Mouse (Mus musculus) cerebellum, adult (tissue): ENCODE measurements around the gene Arid1b.
A peak's percentile ranks its signal among the peaks of the same experiment; 100 is the strongest.

Experiments used
- ATAC-seq: cut with Nextera tagmentation; 2 replicates; pipeline ENCODE4 v1.9.2; 2017; ENCODE audit warnings: mild to moderate bottlenecking, moderate library complexity, mixed read lengths; ENCODE audit not compliant: insufficient number of reproducible peaks, low FRiP score, low TSS enrichment

Arid1b gene

DNA sequence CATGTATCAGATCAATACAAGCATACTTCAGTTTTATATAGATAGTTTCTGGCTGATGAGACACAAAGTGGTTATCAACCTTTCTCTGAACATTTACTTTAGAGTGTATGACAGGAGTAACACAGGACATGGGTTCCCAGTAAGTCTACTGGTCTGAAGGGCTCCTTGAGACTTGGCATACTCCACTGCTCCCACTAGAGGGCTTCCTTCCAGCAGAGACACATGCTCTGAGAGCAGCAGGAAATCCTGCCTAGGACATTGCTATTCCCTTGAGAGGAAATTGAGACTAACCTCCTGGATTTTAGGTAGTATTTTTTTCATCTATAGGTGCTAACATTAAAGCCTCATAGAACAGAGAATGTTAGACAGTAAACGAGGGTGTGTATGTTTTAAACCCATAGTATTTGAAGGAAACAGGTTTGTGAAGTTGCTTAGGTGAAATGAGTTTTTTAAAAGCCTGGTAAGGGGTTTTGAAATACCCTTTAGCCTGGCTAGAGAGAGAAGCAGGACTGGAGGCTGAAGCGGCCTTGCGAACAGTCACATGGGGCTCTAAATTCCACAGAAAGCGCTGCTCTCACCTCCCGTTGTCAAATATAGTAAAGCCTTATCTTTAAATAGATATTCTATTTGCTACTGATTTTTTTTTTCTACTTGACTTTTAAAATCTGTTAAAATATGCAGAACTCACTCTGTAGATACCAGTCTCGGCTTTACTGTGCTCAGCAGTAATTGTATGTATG, 207.9 kb downstream of the Arid1b start:
- no peak for ATAC-seq

DNA sequence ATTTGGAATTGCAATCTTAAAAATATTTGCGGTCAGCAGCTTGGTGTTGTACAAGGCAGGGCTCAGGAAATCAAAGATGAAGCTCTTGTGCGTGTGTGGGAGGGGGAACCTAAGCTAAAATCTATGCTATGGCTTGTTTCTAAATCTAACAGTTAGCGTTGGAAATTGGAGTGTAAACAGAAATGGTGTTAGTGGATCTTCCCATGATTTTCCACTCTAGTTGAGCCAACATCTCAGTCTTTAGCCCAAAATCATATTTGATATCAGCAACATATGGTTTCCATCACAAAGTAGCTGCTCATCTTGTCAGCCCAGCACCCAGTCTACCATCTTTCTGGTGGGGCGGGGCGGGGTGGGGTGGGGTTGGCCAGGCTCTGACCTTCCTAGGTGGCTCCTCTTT, 208.6 kb downstream of the Arid1b start:
- ATAC-seq = no peak

- no peak for ATAC-seq
These were observed 209.4 kb downstream of the Arid1b start for GRCm38 (mm10) chr17:5203346-5204102.

DNA sequence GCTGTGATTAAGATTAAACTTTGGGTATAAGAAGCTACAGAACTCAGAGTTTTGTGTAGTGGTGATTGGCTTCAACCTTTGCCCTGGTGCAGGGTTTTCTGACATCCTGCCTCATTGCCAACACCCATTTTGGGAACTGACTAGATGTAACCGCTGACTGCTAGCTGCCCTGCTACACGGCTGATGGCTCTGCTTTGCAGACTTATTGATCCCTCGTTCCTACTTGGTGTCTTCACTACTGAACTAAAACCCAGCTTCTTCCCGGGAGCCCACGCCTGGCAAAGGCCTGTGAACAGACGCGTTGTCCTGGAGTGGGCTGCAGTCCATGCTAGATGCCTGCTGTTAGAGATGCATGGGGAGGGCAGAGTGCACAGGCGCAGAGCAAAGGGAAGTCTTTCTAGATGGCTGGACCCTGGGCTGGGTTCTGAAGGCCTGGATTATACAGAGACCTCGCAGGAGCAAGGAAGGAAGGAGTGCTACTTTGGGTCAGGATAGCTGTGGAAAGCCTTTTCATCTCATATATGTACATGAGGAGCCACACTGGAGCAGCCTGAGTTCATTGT, 210.1 kb downstream of the Arid1b start:
- ATAC-seq = 0 out of 2 replicates have a peak, but pooled peaks have one; percentile 32

DNA sequence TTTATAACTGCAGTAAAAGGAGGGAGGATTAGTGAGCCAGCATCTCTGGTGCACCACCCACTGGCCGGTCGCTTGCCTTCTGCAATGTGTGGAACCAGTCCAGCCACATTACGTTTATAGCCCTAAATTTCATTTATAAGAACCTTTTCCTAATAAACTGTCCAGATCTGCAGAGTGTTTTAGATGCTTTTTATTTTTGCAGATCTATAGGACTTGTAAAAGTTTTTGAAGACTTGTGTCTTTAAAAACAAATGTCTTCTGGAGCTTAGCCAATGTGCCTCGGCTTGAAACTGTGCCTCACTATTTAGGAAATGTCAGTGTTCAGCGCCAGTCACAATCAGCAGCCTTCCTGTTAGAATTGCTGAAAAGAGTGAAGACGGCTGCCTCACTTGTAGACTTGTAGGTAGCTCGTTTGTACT, 211.0 kb downstream of the Arid1b start:
- ATAC-seq = no peak

DNA sequence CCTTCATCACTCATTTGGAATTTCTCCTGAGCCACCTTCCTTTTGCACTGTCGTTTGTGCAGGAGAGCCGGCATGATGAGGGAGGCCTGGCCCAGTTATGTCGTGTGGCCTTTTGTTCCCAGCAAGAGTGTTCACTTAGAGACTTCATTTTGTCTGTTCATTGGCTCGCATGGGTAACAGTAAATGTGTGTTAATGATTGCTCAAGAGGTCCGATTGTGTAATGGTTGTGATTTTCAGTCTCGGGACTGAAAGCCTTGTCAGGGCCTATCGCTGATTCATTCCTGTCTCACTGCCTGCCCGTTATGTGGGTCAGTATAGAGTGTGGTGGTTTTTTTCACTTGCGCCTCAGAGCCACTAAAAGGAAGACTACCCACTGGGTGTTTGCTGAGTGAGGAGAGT, 212.6 kb downstream of the Arid1b start:
- ATAC-seq = no peak

DNA sequence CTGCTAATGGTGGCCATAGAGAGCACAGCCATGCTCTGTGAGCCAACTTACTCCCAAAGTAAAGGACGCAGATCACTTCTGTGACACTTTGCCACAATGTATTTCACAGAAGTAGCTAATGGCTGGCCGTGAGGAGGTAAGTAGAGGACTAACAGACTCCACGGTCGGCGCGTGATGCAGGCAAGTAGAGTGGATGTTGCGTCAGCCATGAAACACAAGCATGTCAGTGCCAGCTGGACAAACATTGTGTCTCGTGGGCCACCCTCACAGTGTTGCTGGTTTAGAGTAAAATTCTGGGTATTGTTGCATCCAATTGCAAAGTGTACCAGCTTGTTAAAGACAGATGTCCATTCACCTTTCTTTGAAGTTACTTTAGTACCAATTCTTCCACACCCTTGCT, 213.7 kb downstream of the Arid1b start:
- ATAC-seq = no peak

GRCm38 (mm10) chr17:5208362-5208761, 214.2 kb downstream of the Arid1b start:
- no peak for ATAC-seq

DNA sequence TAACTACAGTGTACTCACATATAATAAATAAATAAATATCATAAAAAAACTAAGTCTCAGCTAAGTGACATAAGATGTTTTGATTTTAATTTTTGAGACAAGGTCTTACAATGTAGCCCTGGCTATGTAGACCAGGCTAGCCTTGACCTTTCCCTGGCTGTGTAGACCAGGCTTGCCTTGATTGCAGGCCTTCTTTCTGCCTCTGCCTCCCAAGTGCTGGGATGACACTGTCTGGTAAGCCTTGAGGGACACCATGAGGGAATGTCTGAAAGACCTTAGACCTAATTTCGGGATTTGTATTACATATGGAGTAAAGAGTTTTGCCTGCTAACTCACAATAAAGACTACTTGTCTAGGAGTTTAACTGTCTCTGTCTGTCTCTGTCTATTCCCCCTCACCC, 214.9 kb downstream of the Arid1b start:
- ATAC-seq = no peak

GRCm38 (mm10) chr17:5210101-5210727, 216.1 kb downstream of the Arid1b start:
- no peak for ATAC-seq

- ATAC-seq = no peak
These were observed 216.8 kb downstream of the Arid1b start for GRCm38 (mm10) chr17:5210891-5211290.

GRCm38 (mm10) chr17:5212166-5212565, 218.0 kb downstream of the Arid1b start:
- peak; percentile 50; the same call in 1 of the 2 replicates for ATAC-seq

DNA sequence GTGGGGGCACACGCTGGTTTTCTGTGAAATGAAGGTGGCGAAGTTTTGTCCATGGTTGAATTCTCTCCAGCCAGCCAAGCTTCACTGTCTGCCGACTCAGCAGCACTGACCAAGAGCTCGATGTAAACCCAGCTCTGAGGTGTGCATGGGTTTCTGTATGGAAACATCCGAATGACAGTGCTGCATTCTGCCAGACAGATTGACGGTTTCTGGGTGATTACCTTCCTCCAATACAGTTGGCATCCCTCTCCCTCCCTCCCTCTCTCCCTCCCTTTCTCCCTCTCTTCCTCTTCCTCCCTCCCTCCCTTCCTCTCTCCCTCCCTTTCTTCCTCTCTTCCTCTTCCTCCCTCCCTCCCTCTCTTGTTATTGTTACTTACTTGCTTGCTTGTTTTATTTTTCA, 219.3 kb downstream of the Arid1b start:
- ATAC-seq = no peak

GRCm38 (mm10) chr17:5215352-5215751, 221.2 kb downstream of the Arid1b start:
- no peak for ATAC-seq

DNA sequence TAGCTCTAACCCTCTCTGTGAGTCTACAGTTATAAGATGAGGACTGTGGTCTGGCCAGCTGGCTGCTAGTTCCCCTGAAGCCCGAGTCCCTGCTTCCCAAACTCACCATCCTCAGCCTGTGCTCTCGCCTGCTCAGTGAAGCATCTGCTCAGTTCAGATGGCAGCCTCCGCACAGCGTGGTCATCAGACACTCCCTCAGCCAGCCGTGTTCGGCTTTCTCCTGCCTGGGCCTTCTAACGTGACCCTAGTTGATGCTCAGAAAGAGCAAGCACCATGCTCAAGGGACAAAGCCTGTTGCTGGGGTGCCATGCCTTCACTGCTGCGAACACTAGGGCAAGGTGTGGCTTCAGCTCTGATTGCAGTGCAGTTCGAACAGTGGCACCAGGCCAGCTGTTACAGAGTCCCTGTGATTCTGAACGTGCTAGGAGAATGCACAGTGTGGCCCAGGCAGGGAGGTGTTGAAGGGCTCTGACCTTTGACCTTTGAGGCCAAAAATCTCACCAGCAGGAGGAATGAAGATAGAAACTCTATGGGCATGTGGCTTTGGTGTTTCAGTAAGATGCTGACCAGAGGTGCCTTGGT, 222.9 kb downstream of the Arid1b start:
- ATAC-seq = peak; percentile 54; the same call in 1 of the 2 replicates

- ATAC-seq = no peak
These were observed 224.0 kb downstream of the Arid1b start for GRCm38 (mm10) chr17:5217852-5218845.

GRCm38 (mm10) chr17:5218955-5219557, 224.9 kb downstream of the Arid1b start:
- no peak for ATAC-seq

DNA sequence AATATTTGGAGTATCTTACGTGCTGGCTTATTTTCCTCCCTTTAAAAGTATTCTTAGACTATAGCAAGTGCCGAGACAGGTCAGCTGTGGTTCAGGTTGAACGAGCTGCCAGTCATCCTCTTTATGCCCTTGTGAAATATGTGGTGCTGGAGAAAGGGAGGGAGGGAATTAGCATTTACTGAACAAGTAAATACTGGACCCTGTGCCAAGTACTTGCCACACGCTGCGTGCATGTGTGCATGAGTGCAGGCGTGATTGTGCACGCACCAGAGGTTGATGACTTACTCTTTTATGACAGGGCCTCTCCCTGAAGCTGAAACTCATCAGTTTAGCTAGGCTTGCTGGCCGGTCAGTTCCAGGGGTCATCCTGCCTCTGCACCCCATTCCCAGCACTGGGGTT, 226.9 kb downstream of the Arid1b start:
- ATAC-seq = no peak

DNA sequence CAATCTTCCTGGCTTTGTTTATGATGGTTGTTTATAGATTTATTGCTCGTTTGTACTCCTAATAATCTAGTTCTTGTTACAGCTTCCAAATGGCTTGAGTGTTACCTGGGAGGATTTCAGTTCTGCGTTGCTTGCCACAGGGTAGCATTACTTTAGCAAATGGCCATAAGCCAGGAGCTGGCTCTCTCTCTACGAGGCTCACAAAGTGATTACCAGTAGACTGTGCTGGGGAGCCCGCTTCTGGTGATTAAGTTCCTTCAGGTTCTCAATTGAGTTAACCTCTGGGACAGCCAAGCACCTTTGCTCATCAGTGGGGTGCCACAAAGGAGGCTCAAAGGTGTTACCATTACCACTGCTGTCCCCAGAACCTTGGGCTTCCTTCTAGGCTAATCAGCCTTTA, 227.4 kb downstream of the Arid1b start:
- no peak for ATAC-seq
